Mouse (Mus musculus) brown adipose tissue, adult 24 weeks (tissue): Measurements from ENCODE around the gene Med10. TPM values are rescaled to one million over a fixed set of nuclear protein-coding genes. Genes with fewer than 3 reads are reported as not detected.

ENCODE experiments used
- H3K27ac ChIP-seq: fragments of 200-500 bp; replicated peaks from 2 replicates; pipeline ENCODE4 v1.5.1; 2012; ENCODE audit warnings: low read depth, mild to moderate bottlenecking, low read length
- H3K4me1 ChIP-seq: fragments of 200-500 bp; 2 replicates; pipeline ENCODE4 v1.6.1; 2012; ENCODE audit warnings: low read length, mixed read lengths; ENCODE audit not compliant: control insufficient read depth, insufficient read depth, insufficient read length
- H3K4me3 ChIP-seq: fragments of 200-500 bp; 2 replicates; pipeline ENCODE4 v1.5.1; 2012; ENCODE audit warnings: low read depth, mild to moderate bottlenecking, low read length, moderate library complexity; ENCODE audit not compliant: insufficient read depth
- polyA plus RNA-seq: library from polyadenylated mRNA; stranded (reverse); fragments of >200 nt; gene quantifications from 2 replicates; pipeline ENCODE4 v1.2.4, GENCODE M21; 2012; ENCODE audit not compliant: missing spikeins, insufficient read depth, insufficient read length

The Med10 gene
- 42.5 and 89.3 TPM in 2 replicates for polyA plus RNA-seq

GRCm38 (mm10) chr13:69802095-69802494, at the start of gene Med10:
TSS of gene Med10 (plus strand) at chr13:69802395.
- no peak within 1 kb of the TSS for H3K27ac ChIP-seq
- H3K4me1 ChIP-seq, result no peaks in the 10 kb centered on the region

GRCm38 (mm10) chr13:69752875-69753274, 49.3 kb upstream of the Med10 start:
- Histone ChIP-seq H3K4me3 (no peak overlapping the region), H3K4me1 (no peaks in the 10 kb centered on the region)

More at GRCm38 (mm10) chr13:69802095-69802494, at the start of gene Med10:
- H3K4me3 ChIP-seq, result no peak within 1 kb of the TSS

GRCm38 (mm10) chr13:69758979-69759378, 43.2 kb upstream of the Med10 start:
- H3K4me3 ChIP-seq, result no peak overlapping the region
- no peak overlapping the region for H3K27ac ChIP-seq
- H3K4me1 ChIP-seq, result no peaks in the 10 kb centered on the region

More at GRCm38 (mm10) chr13:69752875-69753274, 49.3 kb upstream of the Med10 start:
- no peak overlapping the region for H3K27ac ChIP-seq

GRCm38 (mm10) chr13:69761393-69761792, 40.8 kb upstream of the Med10 start:
- no peak overlapping the region for H3K27ac ChIP-seq
- no peak overlapping the region for H3K4me3 ChIP-seq
- H3K4me1 ChIP-seq, result no peaks in the 10 kb centered on the region

- Histone ChIP-seq H3K27ac (no peak overlapping the region), H3K4me1 (no peaks in the 10 kb centered on the region), H3K4me3 (no peak overlapping the region)
Observed at GRCm38 (mm10) chr13:69764646-69765045, 37.5 kb upstream of the Med10 start.

GRCm38 (mm10) chr13:69768152-69768551, 34.0 kb upstream of the Med10 start:
- Histone ChIP-seq H3K27ac (no peak overlapping the region), H3K4me1 (no peaks in the 10 kb centered on the region), H3K4me3 (no peak overlapping the region)

- no peaks in the 10 kb centered on the region for H3K4me1 ChIP-seq
- no peak overlapping the region for H3K4me3 ChIP-seq
- no peak overlapping the region for H3K27ac ChIP-seq
Observed at GRCm38 (mm10) chr13:69770538-69771456, 31.4 kb upstream of the Med10 start.

GRCm38 (mm10) chr13:69772358-69772757, 29.8 kb upstream of the Med10 start:
- H3K27ac ChIP-seq, result no peak overlapping the region
- no peaks in the 10 kb centered on the region for H3K4me1 ChIP-seq
- H3K4me3 ChIP-seq, result no peak overlapping the region

GRCm38 (mm10) chr13:69778221-69778620, 24.0 kb upstream of the Med10 start:
- H3K4me1 ChIP-seq, result no peaks in the 10 kb centered on the region
- no peak overlapping the region for H3K27ac ChIP-seq
- no peak overlapping the region for H3K4me3 ChIP-seq

- Histone ChIP-seq H3K4me1 (no peaks in the 10 kb centered on the region), H3K27ac (no peak overlapping the region), H3K4me3 (no peak overlapping the region)
Observed at GRCm38 (mm10) chr13:69788704-69789103, 13.5 kb upstream of the Med10 start.

GRCm38 (mm10) chr13:69791814-69792213, 10.4 kb upstream of the Med10 start:
- H3K27ac ChIP-seq, result no peak overlapping the region
- no peaks in the 10 kb centered on the region for H3K4me1 ChIP-seq
- no peak overlapping the region for H3K4me3 ChIP-seq

GRCm38 (mm10) chr13:69792541-69793009, 9.6 kb upstream of the Med10 start:
- no peaks in the 10 kb centered on the region for H3K4me1 ChIP-seq
- H3K27ac ChIP-seq, result no peak overlapping the region
- H3K4me3 ChIP-seq, result no peak overlapping the region

GRCm38 (mm10) chr13:69794808-69795207, 7.4 kb upstream of the Med10 start:
- H3K4me1 ChIP-seq, result no peaks in the 10 kb centered on the region
- H3K4me3 ChIP-seq, result no peak overlapping the region
- H3K27ac ChIP-seq, result no peak overlapping the region

- H3K27ac ChIP-seq, result peak overlapping the region; percentile 60; the same call in 1 of the 2 replicates
- peaks cover 7% of the 10 kb centered on the region for H3K4me1 ChIP-seq
- H3K4me3 ChIP-seq, result peak overlapping the region; percentile 98
Observed at GRCm38 (mm10) chr13:69809681-69810611, 7.8 kb downstream of the Med10 start.
